Mouse (Mus musculus): Measurements from ENCODE around the gene Ttc7b. TPM values are rescaled to one million over a fixed set of nuclear protein-coding genes. Genes with fewer than 3 reads are reported as not detected.

Gene Ttc7b
- polyA plus RNA-seq, 2 experiments, result 1.3 to 3.5 TPM

GRCm38 (mm10) chr12:100375801-100376200, 144.8 kb downstream of the Ttc7b start:
- Histone ChIP-seq H3K4me1 (replicated peaks; ENCODE audit: control insufficient read depth in 2 of 2, insufficient read depth in 2 of 2, low read length in 1 of 2) (no peaks in the 10 kb centered on the region), H3K4me3 (ENCODE audit: insufficient read depth in 1 of 2, low read depth in 2 of 2, low read length in 2 of 2) (no peak overlapping the region)

GRCm38 (mm10) chr12:100372785-100373184, 147.8 kb downstream of the Ttc7b start:
- no peak overlapping the region for H3K4me2 ChIP-seq (ENCODE audit: low read depth)
- H3K9ac ChIP-seq (replicated peaks), result no peak overlapping the region
- H3K27me3 ChIP-seq (ENCODE audit: control insufficient read depth, insufficient read depth, low read length), result no peaks in the 10 kb centered on the region
- H3K4me3 ChIP-seq (ENCODE audit: insufficient read depth in 1 of 2, low read depth in 2 of 2, low read length in 2 of 2), result no peak overlapping the region
- H3K27ac ChIP-seq, result no peak overlapping the region
- no peak for DNase-seq (ENCODE audit: low read depth in 3 of 3, low spot score in 3 of 3)
- TF ChIP-seq EP300 (IDR thresholded peaks at IDR 0.05; ENCODE audit: low read depth), result no peak
- no peak for TF ChIP-seq CTCF (IDR thresholded peaks at IDR 0.05; ENCODE audit: low read depth)
- no peaks in the 10 kb centered on the region for H3K9me3 ChIP-seq (ENCODE audit: control insufficient read depth, low read length)
- ATAC-seq (ENCODE audit: insufficient read depth), result no peak
- no peaks in the 10 kb centered on the region for H3K36me3 ChIP-seq (replicated peaks; ENCODE audit: control insufficient read depth, insufficient read depth, low read depth)
- H3K4me1 ChIP-seq (replicated peaks; ENCODE audit: control insufficient read depth in 2 of 2, insufficient read depth in 2 of 2, low read length in 1 of 2), result no peaks in the 10 kb centered on the region
- WGBS (ENCODE audit: insufficient replicate concordance), result 63% methylated on average over 7 of the region's 7 CpGs

More at GRCm38 (mm10) chr12:100375801-100376200, 144.8 kb downstream of the Ttc7b start:
- ATAC-seq (ENCODE audit: insufficient read depth) (no peak), DNase-seq (ENCODE audit: low read depth in 3 of 3, low spot score in 3 of 3) (no peak)
- Histone ChIP-seq H3K9me3 (ENCODE audit: control insufficient read depth, low read length) (no peaks in the 10 kb centered on the region), H3K27me3 (ENCODE audit: control insufficient read depth, insufficient read depth, low read length) (no peaks in the 10 kb centered on the region), H3K4me2 (ENCODE audit: low read depth) (no peak overlapping the region), H3K36me3 (replicated peaks; ENCODE audit: control insufficient read depth, insufficient read depth, low read depth) (no peaks in the 10 kb centered on the region), H3K9ac (replicated peaks) (no peak overlapping the region), H3K27ac (no peak overlapping the region)
- no peak for TF ChIP-seq CTCF (IDR thresholded peaks at IDR 0.05; ENCODE audit: low read depth)
- TF ChIP-seq EP300 (IDR thresholded peaks at IDR 0.05; ENCODE audit: low read depth), result no peak
- WGBS (ENCODE audit: insufficient replicate concordance), result 67% methylated on average over 8 of the region's 8 CpGs

GRCm38 (mm10) chr12:100372015-100372414, 148.6 kb downstream of the Ttc7b start:
- DNase-seq (ENCODE audit: low read depth in 3 of 3, low spot score in 3 of 3), result no peak
- TF ChIP-seq CTCF (IDR thresholded peaks at IDR 0.05; ENCODE audit: low read depth) (no peak), EP300 (IDR thresholded peaks at IDR 0.05; ENCODE audit: low read depth) (no peak)
- no peaks in the 10 kb centered on the region for H3K4me1 ChIP-seq (replicated peaks; ENCODE audit: control insufficient read depth in 2 of 2, insufficient read depth in 2 of 2, low read length in 1 of 2)
- H3K4me3 ChIP-seq (ENCODE audit: insufficient read depth in 1 of 2, low read depth in 2 of 2, low read length in 2 of 2), result no peak overlapping the region
- H3K27me3 ChIP-seq (ENCODE audit: control insufficient read depth, insufficient read depth, low read length), result no peaks in the 10 kb centered on the region
- 69% methylated on average over 4 of the region's 4 CpGs for WGBS (ENCODE audit: insufficient replicate concordance)
- H3K36me3 ChIP-seq (replicated peaks; ENCODE audit: control insufficient read depth, insufficient read depth, low read depth), result no peaks in the 10 kb centered on the region
- no peak overlapping the region for H3K4me2 ChIP-seq (ENCODE audit: low read depth)
- H3K9me3 ChIP-seq (ENCODE audit: control insufficient read depth, low read length), result no peaks in the 10 kb centered on the region
- H3K9ac ChIP-seq (replicated peaks), result no peak overlapping the region
- no peak for ATAC-seq (ENCODE audit: insufficient read depth)
- no peak overlapping the region for H3K27ac ChIP-seq

- no peak overlapping the region for H3K4me2 ChIP-seq (ENCODE audit: low read depth)
- TF ChIP-seq CTCF (IDR thresholded peaks at IDR 0.05; ENCODE audit: low read depth) (no peak), EP300 (IDR thresholded peaks at IDR 0.05; ENCODE audit: low read depth) (no peak)
- no peaks in the 10 kb centered on the region for H3K4me1 ChIP-seq (replicated peaks; ENCODE audit: control insufficient read depth in 2 of 2, insufficient read depth in 2 of 2, low read length in 1 of 2)
- DNase-seq (ENCODE audit: low read depth in 3 of 3, low spot score in 3 of 3) (no peak), ATAC-seq (ENCODE audit: insufficient read depth) (no peak)
- H3K9ac ChIP-seq (replicated peaks), result no peak overlapping the region
- no peaks in the 10 kb centered on the region for H3K27me3 ChIP-seq (ENCODE audit: control insufficient read depth, insufficient read depth, low read length)
- H3K9me3 ChIP-seq (ENCODE audit: control insufficient read depth, low read length), result no peaks in the 10 kb centered on the region
- no peak overlapping the region for H3K4me3 ChIP-seq (ENCODE audit: insufficient read depth in 1 of 2, low read depth in 2 of 2, low read length in 2 of 2)
- H3K36me3 ChIP-seq (replicated peaks; ENCODE audit: control insufficient read depth, insufficient read depth, low read depth), result no peaks in the 10 kb centered on the region
- H3K27ac ChIP-seq, result no peak overlapping the region
- 65% methylated on average over 2 of the region's 2 CpGs for WGBS (ENCODE audit: insufficient replicate concordance)
Observed at GRCm38 (mm10) chr12:100369786-100370185, 150.8 kb downstream of the Ttc7b start.

- no peak for DNase-seq (ENCODE audit: low read depth in 3 of 3, low spot score in 3 of 3)
- H3K9me3 ChIP-seq (ENCODE audit: control insufficient read depth, low read length), result no peaks in the 10 kb centered on the region
- H3K4me1 ChIP-seq (replicated peaks; ENCODE audit: control insufficient read depth in 2 of 2, insufficient read depth in 2 of 2, low read length in 1 of 2), result no peaks in the 10 kb centered on the region
Observed at GRCm38 (mm10) chr12:100369220-100369619, 151.4 kb downstream of the Ttc7b start.

More at GRCm38 (mm10) chr12:100369220-100369619, 151.4 kb downstream of the Ttc7b start:
- Histone ChIP-seq H3K27me3 (ENCODE audit: control insufficient read depth, insufficient read depth, low read length) (no peaks in the 10 kb centered on the region), H3K27ac (no peak overlapping the region), H3K4me2 (ENCODE audit: low read depth) (no peak overlapping the region), H3K4me3 (ENCODE audit: insufficient read depth in 1 of 2, low read depth in 2 of 2, low read length in 2 of 2) (no peak overlapping the region), H3K36me3 (replicated peaks; ENCODE audit: control insufficient read depth, insufficient read depth, low read depth) (no peaks in the 10 kb centered on the region), H3K9ac (replicated peaks) (no peak overlapping the region)
- 50% methylated on average over 3 of the region's 3 CpGs for WGBS (ENCODE audit: insufficient replicate concordance)
- ATAC-seq (ENCODE audit: insufficient read depth), result no peak
- TF ChIP-seq EP300 (IDR thresholded peaks at IDR 0.05; ENCODE audit: low read depth) (no peak), CTCF (IDR thresholded peaks at IDR 0.05; ENCODE audit: low read depth) (no peak)

Data from liver, embryonic 14.5 days (tissue).